Mouse (Mus musculus): ENCODE measurements at regions not wholly inside any gene's neighbourhood (a gene's known extent, or its start where the extent isn't known, plus 50 kb on each side); places are given as distances from the start of the nearest gene placed in this dataset.
"Not testable (repeated sequence)": the region's sequence is repeated elsewhere in the genome, so short reads cannot be mapped to it uniquely, and the experiment has no call there.

GRCm38 (mm10) chr17:27287986-27288385 lies 83.7 kb upstream of the Lemd2 start:
- not testable (repeated sequence) for DNase-seq (ENCODE audit: low spot score)

- no peak for DNase-seq (ENCODE audit: low spot score)
Observed at GRCm38 (mm10) chr17:27281241-27281640, 77.0 kb upstream of the Lemd2 start.

GRCm38 (mm10) chr17:27279491-27280288 lies 75.4 kb upstream of the Lemd2 start:
- not testable (repeated sequence) for DNase-seq (ENCODE audit: low spot score)

- DNase-seq (ENCODE audit: low spot score), result not testable (repeated sequence)
Observed at GRCm38 (mm10) chr17:27277786-27278185, 73.5 kb upstream of the Lemd2 start.

GRCm38 (mm10) chr17:27271756-27272155 lies 67.5 kb upstream of the Lemd2 start:
- not testable (repeated sequence) for DNase-seq (ENCODE audit: low spot score)

GRCm38 (mm10) chr17:27270776-27271175 lies 66.5 kb upstream of the Lemd2 start:
- not testable (repeated sequence) for DNase-seq (ENCODE audit: low spot score)

GRCm38 (mm10) chr17:27264607-27265006 lies 60.3 kb upstream of the Lemd2 start:
- DNase-seq (ENCODE audit: low spot score), result not testable (repeated sequence)

- DNase-seq (ENCODE audit: low spot score), result no peak
Observed at GRCm38 (mm10) chr17:27262607-27263006, 58.3 kb upstream of the Lemd2 start.

- DNase-seq (ENCODE audit: low spot score), result no peak
Observed at GRCm38 (mm10) chr17:27261981-27262380, 57.7 kb upstream of the Lemd2 start.

GRCm38 (mm10) chr17:27261251-27261650 lies 57.0 kb upstream of the Lemd2 start:
- no peak for DNase-seq (ENCODE audit: low spot score)

GRCm38 (mm10) chr17:27260116-27260515 lies 55.8 kb upstream of the Lemd2 start:
- DNase-seq (ENCODE audit: low spot score), result no peak

- DNase-seq (ENCODE audit: low spot score), result no peak
Observed at GRCm38 (mm10) chr17:27257345-27257744, 53.1 kb upstream of the Lemd2 start.

GRCm38 (mm10) chr17:27255804-27256203 lies 51.5 kb upstream of the Lemd2 start:
- no peak for DNase-seq (ENCODE audit: low spot score)
